Mouse (Mus musculus): ENCODE results near the gene Hsd17b12. TPM values are rescaled to one million over a fixed set of nuclear protein-coding genes. Genes with fewer than 3 reads are reported as not detected.

Hsd17b12 gene
- 9.6 and 44.1 TPM in 2 replicates for polyA plus RNA-seq (2012; rRNA removed; ENCODE audit: low replicate concordance)

GRCm38 (mm10) chr2:94157592-94158519 lies at the start of gene Hsd17b12:
Gene Hsd17b12 (minus strand): TSS chr2:94157964.

GRCm38 (mm10) chr2:94010335-94011291 lies 147.2 kb downstream of the Hsd17b12 start, which contains the start of gene Alkbh3:
Gene Alkbh3 (minus strand): TSS chr2:94010807.

GRCm38 (mm10) chr2:93996254-93996653 lies 161.5 kb downstream of the Hsd17b12 start, which contains the start of gene Gm27027:
Gene Gm27027 (minus strand): TSS chr2:93996354.

Other genes starting within 250 kb of the Hsd17b12 start
- 52.3 and 109 TPM in 2 replicates for gene Gm13889, start 200.8 kb downstream of the Hsd17b12 start, polyA plus RNA-seq (2012; rRNA removed; ENCODE audit: low replicate concordance)
- gene Gm27027, start 161.6 kb downstream of the Hsd17b12 start, polyA plus RNA-seq (2012; rRNA removed; ENCODE audit: low replicate concordance) = 3.2 TPM in 1 of 2 replicates, not detected in the other
- gene Alkbh3, start 147.2 kb downstream of the Hsd17b12 start, polyA plus RNA-seq (2012; rRNA removed; ENCODE audit: low replicate concordance) = 24.4 and 33.3 TPM in 2 replicates
- gene Ttc17, start 248.7 kb upstream of the Hsd17b12 start, polyA plus RNA-seq (2012; rRNA removed; ENCODE audit: low replicate concordance) = 9.7 and 11.4 TPM in 2 replicates